Mouse (Mus musculus) spleen, postnatal 4 days (tissue): Measurements from ENCODE around the gene Plekhs1.

ENCODE experiments used
- DNase-seq, 2 experiments: peaks; one replicate each; pipeline ENCODE4 v3.0.0; 2022; ENCODE audit warnings: low spot score in 2 of 2

Plekhs1 gene

DNA sequence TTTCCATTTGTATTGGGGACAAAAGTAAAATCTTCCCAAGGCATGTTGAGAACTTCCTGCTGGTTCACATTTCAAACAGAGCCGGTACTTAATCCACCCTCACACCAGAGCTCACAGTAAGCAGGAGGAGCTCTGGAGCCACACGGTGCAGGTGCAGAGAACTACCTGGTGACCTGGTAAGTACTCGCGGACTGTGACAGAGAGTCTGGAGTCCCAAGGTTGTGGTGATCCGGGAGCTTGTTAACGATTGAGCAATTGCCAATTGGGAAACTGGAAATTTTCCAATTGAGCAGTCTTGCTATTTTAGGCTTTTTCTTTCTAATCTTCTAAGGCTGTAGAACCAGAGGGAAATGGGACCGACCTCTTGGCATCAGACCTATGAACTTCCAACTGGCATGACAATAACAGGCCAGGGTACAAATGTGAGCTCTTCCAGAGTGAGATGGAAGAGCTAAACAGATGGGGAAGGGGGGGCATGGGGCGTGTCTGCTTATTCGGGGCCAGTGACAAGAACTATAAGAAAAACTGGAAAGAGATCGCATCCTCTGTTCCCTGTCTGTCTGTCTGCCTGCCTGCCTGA is at the start of gene Plekhs1:
TSS of gene Plekhs1 (plus strand) at position 119 of the 580 bp plus-strand sequence.
- no peak for DNase-seq

DNA sequence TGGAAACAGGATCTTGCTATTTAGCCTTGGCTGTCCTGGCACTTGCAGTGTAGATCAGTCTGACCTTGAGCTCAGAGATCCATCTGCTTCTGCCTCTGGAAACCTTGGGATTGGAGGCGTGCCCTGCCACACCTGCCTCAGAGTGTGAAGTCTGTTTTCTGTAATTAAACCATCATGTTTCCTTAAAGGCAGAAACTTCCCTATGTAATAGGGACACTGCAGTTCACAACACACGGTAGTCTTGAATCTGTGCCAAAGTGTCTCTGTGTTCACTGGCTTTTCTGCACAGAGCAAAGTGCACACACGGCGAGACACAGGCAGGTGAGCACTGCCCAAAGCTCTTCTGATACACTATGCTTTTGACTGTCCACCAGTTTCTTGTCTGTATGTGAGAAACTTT is 43.0 kb upstream of the Plekhs1 start:
- DNase-seq, result no peak

DNA sequence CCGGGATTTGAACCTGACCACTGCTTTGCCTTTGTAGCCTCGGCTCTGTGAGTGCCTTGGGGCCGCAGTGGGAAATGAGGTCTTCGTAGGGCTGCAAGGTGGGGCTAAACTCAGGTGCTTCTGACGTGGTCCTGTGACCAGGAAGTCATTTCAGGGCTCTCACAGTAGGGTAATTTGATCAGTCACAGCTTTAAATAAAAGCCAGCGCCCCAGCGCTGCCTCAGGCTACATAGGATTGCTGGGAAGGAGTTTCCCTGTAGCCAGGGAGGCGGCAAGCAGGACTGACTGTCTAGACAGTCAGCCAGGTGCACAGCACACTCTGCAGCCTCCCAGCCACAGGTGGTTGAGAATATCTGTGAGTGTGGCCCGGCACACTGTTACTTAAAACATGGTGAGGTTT is 42.0 kb upstream of the Plekhs1 start:
- DNase-seq, result no peak

DNA sequence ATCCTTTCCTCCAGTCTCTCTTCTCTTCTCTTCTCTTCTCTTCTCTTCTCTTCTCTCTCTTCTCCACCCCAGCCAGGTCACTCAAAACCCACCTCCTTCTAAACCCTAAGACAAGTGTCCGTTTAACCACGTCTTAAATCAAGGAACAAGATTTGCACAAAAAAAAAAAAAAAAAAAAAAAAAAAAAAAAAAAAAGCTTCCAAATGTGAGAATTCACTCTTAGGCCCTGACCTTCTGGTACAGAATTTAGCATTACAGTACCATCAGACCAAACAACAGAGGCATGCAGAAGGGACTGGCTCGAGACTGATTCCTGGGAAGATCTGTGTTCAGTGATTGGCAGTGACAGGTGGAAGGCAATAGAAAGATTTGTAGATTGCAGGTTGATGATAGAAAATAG is 41.1 kb upstream of the Plekhs1 start:
- no peak for DNase-seq

DNA sequence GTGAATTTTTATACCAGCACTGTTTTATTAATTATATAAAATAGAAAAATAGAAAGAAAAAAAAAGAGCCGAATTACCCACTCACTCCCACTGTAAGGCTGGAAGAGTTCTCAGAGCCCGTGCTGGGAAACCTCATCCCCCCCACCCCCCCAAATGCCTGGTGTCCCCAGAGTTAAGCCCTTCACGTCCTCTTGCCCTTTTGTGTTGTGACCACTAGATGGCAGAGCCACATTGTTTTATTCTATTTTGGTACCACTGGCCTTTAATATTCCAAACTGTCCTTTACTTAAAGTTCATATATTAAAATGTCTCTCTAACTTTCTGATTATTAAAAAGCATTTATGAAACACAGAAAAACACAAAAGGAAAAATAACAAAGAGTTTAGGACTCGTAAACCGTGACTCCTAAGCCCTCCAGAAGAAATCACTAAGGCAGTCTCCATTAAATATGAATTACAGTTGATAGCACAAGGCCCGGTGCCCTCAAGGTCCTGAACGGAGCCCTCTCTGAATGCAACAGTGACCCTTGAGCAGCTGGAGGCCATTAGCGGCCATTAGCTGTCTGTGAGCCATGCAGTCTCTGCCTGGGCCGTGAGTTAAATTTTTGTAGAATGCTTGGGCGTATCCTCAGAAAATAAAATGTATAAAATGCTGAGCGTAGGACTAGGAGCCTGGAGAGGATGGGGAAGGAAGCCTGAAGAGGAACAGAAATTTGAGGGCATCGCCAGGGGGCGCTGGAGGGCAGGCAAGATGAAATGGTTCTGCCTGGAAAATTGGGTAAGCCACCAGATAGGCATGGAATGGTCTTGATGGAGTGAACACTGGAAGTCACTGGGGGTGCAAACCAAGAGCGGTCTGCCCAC is 38.7 kb upstream of the Plekhs1 start:
- DNase-seq, result peak; percentile 79 to 92

DNA sequence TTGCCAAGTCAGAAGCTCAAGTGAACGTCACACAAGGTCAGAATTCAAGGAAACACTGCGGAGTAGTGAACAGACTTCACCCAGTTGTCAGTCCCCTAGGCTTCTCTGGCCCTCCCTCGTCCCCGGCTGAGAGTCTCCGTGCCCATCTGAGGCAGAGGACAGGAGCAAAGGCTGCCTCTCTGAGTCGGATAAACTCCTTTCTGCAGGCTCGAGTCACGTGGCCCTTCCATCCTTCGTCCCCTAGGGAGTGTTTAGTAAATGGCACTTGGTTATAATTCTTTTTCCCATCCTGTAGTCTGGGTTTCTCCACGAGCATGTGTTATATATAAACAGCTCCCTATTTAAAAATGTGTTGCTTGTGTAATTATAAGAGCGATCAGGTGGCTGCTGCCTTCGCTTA is 38.1 kb upstream of the Plekhs1 start:
- DNase-seq, result no peak

DNA sequence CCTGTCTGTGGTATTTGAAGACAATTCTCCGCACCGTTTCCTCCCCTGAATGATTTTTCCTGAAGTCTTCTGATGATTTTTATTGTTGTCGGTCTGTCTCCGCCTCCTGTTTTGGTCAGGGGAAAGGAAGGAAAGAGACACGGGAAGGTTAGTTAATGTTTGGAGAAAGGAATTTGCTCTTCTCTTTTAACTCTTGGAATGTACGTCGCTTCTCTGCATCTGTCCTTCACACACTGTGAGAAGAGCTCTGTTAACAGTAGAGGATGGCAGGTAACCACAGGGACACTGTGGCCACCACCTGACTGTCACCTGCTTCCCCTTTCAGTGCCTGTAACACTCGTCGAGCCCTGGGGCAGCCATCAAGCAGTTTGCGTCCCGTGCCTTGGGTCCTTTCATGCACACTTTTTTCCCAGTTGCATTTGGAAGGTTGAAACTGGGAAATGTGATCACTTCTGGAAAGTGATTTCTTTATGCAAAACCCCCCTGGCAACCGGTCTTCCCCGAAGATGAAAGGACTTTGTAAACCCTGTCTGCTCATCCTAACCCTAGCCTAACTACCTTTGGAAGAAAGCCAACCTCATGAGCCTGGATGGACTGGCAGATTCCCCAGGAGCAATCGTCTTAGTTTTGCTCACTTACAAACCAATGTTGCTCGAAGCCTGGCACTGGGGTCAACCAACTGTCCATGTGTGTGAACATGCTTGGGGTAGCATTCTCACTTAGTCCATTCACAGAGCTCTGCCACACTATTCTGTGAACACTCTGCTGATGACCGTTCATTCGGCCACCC is 36.6 kb upstream of the Plekhs1 start:
- no peak for DNase-seq

DNA sequence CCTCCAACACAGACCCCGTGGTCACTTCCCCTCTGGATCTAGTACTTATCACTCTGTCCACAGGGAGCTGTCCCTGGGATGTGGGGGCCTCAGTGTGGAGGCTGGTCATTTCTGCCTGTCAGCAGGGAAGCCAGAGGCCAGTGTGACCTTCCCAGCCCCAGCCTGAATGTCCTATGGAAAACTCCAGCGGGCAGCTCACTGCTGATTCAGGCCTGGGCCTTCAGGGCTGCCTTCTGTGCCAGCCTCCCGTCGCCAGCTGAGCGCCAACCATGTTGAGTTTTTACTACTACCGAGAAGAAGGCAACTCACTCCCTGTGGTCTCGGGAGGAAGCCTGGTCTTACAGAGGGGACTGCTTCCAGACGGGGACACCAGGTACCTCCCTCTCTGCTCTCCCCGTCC is 35.9 kb upstream of the Plekhs1 start:
- DNase-seq, result no peak

DNA sequence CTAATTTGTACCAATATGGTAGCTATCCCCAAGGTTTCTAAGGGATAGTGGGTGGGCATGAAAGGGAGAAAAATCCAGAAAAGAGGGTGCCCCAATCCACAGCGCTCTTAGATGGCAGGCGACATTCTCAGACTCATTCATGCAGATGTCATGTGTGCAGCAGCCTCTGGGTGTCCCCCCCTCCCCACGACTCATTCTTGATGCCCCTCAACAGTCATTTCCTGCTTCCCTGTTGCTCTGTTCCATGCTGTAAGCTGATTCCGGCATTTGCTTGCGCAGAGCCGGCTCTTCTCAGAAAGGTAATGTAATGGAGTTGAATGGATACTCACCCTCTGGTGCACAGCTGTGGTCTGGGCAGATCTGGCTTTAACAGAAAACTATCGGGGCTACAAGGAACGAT is 31.1 kb upstream of the Plekhs1 start:
- DNase-seq, result no peak

DNA sequence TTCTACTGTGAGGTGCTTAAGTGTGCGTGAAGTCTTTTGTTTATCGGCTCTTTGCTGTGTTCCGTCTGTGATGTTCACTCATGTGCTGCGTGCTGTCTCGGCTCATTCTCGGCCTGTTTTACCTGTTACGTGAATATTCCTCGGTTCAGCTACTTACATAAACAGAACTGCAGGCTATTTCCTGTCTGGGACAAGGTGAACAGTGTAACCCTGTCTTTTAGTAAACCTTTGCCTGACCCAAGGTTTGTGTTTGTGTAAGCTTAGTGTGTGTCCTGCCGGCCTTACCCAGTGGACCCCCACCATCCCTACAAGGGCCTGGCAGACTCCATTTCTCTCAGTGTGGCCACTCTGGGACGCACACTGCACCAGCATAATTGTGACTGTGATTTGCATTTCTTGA is 28.7 kb upstream of the Plekhs1 start:
- no peak for DNase-seq

DNA sequence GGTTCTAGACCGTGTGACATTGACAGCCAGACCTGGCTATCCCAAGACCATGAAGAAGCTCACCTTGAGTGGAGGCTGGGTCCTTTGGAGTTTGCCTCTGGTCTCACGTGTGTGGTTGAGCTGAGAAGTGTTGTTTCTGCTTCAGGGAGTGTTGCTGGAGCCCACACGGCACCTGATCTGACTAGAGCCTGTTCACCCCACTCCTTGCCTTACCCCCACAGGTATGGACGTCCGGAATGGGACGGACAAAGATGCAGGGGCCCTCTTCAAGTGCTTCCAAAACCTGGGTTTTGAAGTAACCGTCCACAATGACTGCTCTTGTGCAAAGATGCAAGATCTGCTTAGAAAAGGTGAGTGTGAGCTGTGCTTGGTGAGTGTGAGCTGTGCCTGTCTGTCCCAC is 27.9 kb upstream of the Plekhs1 start:
- DNase-seq, result no peak

DNA sequence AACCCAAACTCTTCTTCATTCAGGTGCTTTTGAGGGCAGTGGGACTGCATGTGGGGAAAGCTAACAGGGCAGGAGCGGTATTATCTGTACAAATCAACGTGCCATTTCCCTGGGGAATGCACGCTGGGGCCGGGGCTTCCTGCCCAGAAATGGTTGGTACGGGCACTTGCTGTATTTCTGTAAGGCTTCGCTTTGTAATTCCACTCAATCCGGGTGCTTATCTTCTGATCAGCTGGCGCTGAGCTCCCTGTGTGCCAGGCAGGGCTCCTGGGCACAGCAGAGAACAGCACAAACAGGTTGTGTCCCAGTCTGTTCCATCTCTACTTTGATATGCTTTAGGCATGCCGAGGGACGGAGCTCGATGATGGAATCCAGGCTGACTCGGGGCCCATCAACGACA is 25.1 kb upstream of the Plekhs1 start:
- DNase-seq, result no peak

DNA sequence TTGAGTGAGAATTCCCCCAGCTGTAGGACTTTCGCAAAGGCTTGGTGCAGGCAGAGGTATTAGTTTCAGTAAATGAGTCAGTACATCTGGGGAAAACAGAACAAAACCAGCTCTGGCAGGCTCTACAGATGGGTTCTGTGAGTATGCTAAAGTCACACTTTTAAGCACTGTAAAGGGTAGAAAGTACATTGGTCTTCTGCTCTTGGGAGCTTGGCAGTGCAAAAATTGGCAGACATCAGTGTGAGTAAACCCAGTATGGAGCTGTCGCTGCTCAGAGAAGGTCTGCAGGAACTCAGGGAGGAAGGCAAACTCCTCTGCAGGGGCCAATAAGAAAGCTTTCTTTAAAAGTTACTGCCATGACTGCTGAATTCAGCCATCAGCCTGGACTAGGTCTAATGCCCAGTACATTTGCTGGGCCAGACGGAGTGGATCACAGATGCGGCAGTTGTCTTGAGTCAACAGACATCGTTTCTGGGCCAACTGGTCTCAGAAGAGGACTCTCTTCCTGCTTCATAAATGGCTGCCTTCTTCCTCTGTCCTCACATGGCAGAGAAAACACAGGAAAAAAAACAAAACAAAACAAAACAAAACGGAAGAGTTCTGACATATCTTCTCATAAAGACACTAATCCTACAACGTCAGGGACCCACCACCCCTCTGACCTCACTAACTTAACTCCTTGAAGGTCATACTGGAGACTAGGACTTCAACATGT is 22.9 kb upstream of the Plekhs1 start:
- DNase-seq, result no peak

DNA sequence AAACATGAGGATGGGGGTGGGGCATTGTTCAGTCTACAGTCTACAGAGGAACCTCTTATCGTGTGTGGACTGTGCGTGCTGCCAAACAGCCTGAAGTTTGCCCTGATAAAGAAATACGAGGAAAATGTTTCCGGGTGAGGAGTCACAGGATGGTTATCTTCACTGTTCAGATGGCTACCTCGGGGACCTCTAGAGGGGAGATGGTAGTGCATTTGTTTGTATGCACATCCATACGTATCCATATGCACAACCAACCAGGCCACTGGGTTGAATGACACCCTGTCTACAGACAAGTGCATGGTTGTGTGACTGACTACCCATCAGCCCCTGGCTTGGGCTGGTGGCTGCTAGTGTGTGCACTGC is 22.4 kb upstream of the Plekhs1 start:
- DNase-seq, result peak in 1 of 2 experiments; percentile 50

DNA sequence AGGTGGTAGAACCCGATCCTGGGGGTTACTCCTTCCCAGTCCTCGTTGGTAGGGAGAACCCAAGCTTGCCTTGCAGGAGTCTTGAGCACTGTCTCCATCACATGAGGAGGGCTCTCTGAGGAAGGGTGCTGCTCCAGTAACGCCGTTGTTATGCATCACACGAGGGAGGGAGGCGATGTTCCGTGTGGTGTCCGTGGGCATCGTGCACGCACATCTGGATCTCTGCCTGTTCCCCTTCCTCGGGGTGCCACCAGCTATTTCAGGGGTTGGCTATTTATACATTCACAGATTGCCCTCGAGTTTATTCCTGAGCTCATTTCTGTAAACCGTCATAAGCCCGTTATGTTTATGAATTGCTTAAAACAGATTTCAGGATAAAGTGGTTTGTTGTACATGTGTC is 18.0 kb upstream of the Plekhs1 start:
- DNase-seq, result no peak

DNA sequence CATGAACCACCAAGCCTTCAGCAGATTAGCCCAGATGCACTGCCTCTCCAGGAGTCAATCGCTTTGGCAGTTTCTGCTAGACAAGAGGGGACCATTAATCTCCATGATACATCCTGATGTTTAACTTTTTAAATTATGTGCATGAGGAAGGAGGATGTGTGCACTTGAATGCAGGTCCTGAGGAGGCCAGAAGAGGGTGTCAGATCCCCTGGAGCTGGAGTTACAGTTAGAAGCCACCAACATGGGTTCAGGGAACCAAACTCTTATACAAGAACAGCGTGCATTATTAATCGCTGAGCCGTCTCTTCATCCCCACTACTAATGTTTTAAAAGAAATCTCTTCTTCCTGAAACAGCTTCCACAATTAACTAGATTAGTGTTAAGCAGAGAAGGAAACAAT is 12.7 kb upstream of the Plekhs1 start:
- DNase-seq, result no peak

DNA sequence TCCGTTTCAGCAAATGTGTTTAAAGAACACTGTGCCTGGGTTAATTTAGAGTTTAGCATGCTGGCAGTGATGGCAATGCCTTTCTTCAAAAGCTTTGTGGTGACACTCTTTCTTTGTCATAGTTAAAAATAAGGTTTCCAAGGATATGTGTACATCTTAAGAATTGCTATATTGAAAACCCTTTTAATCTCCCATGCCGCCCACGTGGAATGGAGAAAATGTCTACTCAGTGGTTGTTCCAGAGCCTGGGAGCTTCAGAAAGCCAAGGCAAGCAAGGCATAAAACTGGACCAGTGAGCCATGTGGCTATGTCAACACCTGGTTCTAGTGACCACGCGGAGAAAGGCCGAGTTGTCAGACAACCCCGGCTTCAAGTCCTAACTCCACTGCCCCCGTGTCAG is 11.9 kb upstream of the Plekhs1 start:
- DNase-seq, result no peak

DNA sequence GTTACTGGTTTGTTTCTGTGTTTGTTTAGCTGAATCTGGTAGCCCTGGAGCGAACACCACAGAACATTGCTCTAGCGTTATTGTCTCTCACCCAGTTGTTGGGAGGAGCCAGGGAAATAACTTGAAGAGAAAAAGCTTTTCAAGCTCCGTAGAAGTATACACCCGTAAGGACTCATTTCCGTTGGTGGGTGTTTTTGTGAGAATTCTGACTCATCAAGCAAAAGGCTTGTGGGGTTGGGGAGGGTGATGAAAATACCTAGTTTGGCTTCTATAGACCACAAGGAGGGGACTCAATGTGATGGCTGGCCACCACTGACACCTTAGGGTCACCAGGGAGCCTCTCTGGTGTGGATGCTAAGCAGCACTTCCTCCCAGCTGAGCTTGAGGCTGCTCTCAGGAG is 10.5 kb upstream of the Plekhs1 start:
- DNase-seq, result no peak

DNA sequence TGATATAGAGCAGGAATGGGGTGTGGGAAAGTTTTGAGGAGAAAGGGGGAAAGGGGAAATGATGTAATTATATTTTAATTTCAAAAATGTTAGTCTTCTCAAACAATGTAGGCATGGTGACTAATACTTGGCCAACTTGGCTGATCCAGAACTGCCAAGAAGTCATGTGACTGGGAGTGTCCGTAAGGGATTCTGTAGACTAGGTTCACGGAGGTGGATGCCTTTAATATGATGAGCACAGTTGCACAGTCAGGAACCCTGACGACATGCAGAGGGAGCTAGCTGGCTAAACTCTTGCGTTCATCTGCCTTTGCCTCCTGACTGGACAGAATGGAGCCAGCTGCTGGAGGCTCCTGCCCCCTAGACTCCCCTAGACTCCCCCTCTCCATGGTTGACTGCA is 9.6 kb upstream of the Plekhs1 start:
- no peak for DNase-seq

DNA sequence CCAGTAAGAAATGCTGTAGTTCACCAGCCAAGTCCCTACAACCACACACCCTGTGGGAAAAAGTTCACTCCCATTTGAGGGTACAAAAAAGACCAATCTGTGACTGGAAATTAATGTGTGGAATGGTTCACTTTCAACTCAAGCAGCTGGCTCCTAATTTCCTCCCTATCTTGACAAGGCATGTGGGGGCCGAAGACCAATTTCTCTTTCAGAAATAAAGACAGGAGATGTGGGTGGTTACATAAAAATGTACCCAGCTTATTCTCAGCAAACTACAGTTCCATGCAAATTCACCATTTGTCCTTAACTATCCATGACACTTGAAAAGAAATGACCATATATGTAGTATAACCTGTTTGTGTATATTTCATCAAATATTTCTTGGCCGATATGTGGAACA is 9.0 kb upstream of the Plekhs1 start:
- no peak for DNase-seq

DNA sequence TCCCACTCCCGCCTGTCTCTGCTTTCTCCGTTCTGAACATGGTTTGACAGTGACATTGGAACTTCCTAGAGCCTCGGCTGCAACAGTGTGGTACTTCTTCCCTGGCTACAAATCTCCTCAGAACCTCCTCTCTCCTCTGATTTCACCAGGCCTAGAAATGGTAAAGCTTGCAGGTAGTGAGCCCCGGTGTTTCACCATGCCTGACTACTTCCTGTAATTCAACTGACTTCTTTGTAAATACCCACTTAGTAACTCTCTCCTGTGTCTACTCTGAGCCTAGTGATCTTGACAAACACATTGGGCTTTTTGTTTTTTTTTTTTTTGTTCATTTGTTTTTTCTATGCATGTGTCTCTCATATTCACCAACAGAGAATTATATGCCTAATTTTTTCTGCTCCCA is 6.6 kb upstream of the Plekhs1 start:
- DNase-seq, result no peak

DNA sequence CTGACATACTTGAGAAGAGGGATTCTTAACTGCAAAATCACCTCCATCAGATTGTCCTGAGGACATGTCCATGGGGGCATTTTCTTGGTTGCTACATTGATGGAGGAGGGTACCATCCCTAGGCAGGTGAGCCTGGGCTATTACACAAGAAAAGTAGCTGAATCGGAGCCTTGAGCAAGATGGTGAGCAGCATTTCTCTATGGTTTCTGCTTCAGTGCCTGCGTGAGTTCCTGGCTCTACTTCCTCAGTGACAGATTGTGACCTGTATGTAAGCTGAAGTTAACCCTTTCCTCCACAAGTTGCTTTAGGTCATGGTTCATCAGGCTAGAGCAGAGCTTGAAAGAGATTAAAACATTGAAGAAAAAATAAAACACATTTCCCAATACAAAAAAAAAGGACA is 6.1 kb upstream of the Plekhs1 start:
- no peak for DNase-seq
